Mouse (Mus musculus): ENCODE measurements at regions not wholly inside any gene's neighbourhood (a gene's known extent, or its start where the extent isn't known, plus 50 kb on each side); places are given as distances from the start of the nearest gene placed in this dataset.
A peak's percentile ranks its signal among the peaks of the same experiment; 100 is the strongest.

DNA sequence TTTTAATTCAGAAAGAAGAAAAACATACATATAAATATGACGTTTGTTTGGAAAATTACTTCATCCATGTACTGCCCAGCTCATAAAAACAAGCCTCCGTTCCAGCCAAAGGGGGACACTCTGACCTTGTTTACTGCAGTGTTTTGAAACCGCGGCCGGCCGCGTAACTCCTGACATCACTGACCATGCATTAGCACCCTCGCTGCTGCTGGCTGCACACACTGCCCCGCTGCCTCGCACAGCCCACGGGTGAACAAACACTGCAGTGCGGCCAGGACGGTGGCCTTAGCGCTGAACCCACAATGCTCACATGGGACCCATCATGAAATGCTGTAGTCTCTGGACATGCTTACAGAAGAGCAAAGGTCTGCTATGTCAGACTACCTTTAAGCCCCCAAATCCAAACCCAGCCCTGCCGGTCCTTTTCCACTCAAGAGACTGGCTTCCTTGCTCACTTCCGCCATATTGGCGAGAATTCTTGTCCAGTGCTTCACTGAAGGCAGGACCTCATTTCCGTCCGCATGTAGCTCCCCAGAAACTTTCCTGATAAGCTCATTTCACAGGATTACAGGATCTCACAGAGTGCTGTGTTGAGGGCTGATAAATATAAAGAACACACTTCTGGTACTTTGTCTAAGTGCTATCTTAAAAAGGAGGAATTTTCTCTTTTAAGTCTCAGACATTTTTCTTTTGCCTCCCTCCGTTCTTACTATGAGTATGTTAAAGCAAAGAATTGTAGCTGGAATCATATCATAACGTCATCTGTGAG, 154.9 kb upstream of the Klf14 start:
- H3K36me3 ChIP-seq: no peaks in the 10 kb centered on the region
- no peak overlapping the region for H3K27ac ChIP-seq
- peaks cover 7% of the 10 kb centered on the region for H3K9me3 ChIP-seq
- no peak overlapping the region for H3K4me3 ChIP-seq
- peaks cover 21% of the 10 kb centered on the region for H3K4me1 ChIP-seq
- H3K9ac ChIP-seq: no peak overlapping the region
- WGBS: 91% methylated on average over 21 of the region's 21 CpGs
- no peak overlapping the region for H3K4me2 ChIP-seq
- no peak for ATAC-seq (ENCODE audit: insufficient number of reproducible peaks, insufficient read depth, low FRiP score, low TSS enrichment, low read depth)
- H3K27me3 ChIP-seq: no peaks in the 10 kb centered on the region

- Histone ChIP-seq H3K27me3 (no peaks in the 10 kb centered on the region), H3K36me3 (no peaks in the 10 kb centered on the region), H3K4me3 (no peak overlapping the region), H3K9ac (no peak overlapping the region), H3K27ac (no peak overlapping the region), H3K9me3 (no peaks in the 10 kb centered on the region), H3K4me1 (peaks cover 21% of the 10 kb centered on the region), H3K4me2 (no peak overlapping the region)
- ATAC-seq (ENCODE audit: insufficient number of reproducible peaks, insufficient read depth, low FRiP score, low TSS enrichment, low read depth): no peak
- WGBS: 64% methylated on average over 19 of the region's 19 CpGs
Measured at GRCm38 (mm10) chr6:31114336-31115335, 155.8 kb upstream of the Klf14 start.

DNA sequence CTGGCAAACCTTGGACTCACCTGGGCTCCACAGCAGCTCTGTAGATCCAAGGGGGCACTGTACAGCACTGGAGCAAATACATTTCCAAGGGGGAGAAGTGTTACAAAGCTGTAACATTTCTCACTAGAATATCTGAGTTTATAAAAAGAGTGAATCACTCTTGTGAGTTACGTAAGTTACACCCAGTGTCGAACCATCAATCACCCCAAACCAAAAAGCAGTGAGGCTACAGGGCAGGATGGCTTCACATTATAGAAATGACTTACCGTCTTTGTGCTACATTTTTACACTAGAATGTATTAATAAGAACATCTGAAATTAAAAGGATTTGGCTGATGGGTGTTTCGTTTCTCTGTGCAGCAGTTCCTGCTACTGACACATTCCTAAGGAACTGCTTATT, 156.7 kb upstream of the Klf14 start:
- Histone ChIP-seq H3K36me3 (no peaks in the 10 kb centered on the region), H3K4me3 (no peak overlapping the region), H3K4me1 (peaks cover 21% of the 10 kb centered on the region), H3K27me3 (no peaks in the 10 kb centered on the region), H3K4me2 (no peak overlapping the region), H3K9ac (no peak overlapping the region), H3K27ac (no peak overlapping the region), H3K9me3 (no peaks in the 10 kb centered on the region)
- ATAC-seq (ENCODE audit: insufficient number of reproducible peaks, insufficient read depth, low FRiP score, low TSS enrichment, low read depth): no peak
- WGBS: 74% methylated on average over 4 of the region's 4 CpGs

DNA sequence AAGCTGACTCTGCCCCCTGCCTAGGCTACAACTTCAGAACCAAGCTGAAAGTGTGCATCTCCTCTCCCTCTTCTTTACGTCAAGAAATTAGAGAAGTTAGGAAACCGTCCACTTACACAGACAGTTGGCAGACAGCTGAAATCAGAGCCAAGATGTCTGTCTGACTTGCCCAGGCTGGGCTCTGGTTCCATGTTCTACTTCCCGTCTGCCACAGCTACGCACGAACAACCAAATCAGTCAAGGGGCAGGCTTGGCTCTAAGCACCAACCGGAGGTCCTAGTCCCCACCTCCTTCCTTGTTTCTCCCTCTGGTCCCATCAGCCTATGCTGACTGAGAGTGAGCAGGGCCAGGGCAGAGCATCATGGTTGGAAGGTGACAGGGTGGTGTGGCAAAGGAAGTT, 157.5 kb upstream of the Klf14 start:
- no peaks in the 10 kb centered on the region for H3K9me3 ChIP-seq
- no peaks in the 10 kb centered on the region for H3K27me3 ChIP-seq
- H3K4me3 ChIP-seq: no peak overlapping the region
- WGBS: 46% methylated on average over 6 of the region's 6 CpGs
- H3K27ac ChIP-seq: no peak overlapping the region
- H3K9ac ChIP-seq: no peak overlapping the region
- no peaks in the 10 kb centered on the region for H3K36me3 ChIP-seq
- ATAC-seq (ENCODE audit: insufficient number of reproducible peaks, insufficient read depth, low FRiP score, low TSS enrichment, low read depth): no peak
- no peak overlapping the region for H3K4me2 ChIP-seq
- peaks cover 26% of the 10 kb centered on the region for H3K4me1 ChIP-seq

- WGBS: 92% methylated on average over 12 of the region's 12 CpGs
- Histone ChIP-seq H3K27ac (no peak overlapping the region), H3K4me3 (no peak overlapping the region), H3K4me2 (no peak overlapping the region), H3K9me3 (no peaks in the 10 kb centered on the region), H3K27me3 (no peaks in the 10 kb centered on the region), H3K36me3 (no peaks in the 10 kb centered on the region), H3K9ac (no peak overlapping the region), H3K4me1 (peaks cover 26% of the 10 kb centered on the region)
- ATAC-seq (ENCODE audit: insufficient number of reproducible peaks, insufficient read depth, low FRiP score, low TSS enrichment, low read depth): no peak
Measured at GRCm38 (mm10) chr6:31117666-31118065, 158.8 kb upstream of the Klf14 start.

GRCm38 (mm10) chr6:31121008-31121407, 162.1 kb upstream of the Klf14 start:
- H3K4me3 ChIP-seq: no peak overlapping the region
- H3K36me3 ChIP-seq: no peaks in the 10 kb centered on the region
- no peak overlapping the region for H3K4me2 ChIP-seq
- H3K27me3 ChIP-seq: no peaks in the 10 kb centered on the region
- WGBS: 53% methylated on average over 8 of the region's 8 CpGs
- ATAC-seq (ENCODE audit: insufficient number of reproducible peaks, insufficient read depth, low FRiP score, low TSS enrichment, low read depth): no peak
- H3K27ac ChIP-seq: no peak overlapping the region; the same call in 1 of the 2 replicates
- H3K9me3 ChIP-seq: no peaks in the 10 kb centered on the region
- H3K4me1 ChIP-seq: peaks cover 19% of the 10 kb centered on the region
- H3K9ac ChIP-seq: no peak overlapping the region

DNA sequence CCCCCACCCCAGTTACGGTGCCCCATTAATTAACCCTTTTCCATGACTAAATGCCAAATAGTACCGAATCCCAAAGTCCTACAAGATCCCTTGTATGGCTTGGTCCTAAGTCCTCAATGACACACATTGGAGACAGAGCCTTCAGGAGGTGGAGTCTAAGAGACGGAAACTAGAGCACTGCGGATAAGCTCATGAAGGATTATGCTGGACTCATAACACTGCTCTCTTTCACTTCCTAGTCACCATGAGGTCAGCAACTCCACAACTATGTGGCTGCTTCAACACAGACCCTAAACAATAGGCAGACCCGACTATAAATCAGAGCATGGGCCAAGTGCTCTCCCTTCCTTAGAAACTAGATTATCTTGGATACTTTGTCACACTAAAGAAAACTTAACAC, 164.0 kb upstream of the Klf14 start:
- H3K27ac ChIP-seq: no peak overlapping the region
- no peaks in the 10 kb centered on the region for H3K36me3 ChIP-seq
- 85% methylated on average over 5 of the region's 5 CpGs for WGBS
- no peak for ATAC-seq (ENCODE audit: insufficient number of reproducible peaks, insufficient read depth, low FRiP score, low TSS enrichment, low read depth)
- H3K4me1 ChIP-seq: peaks cover 20% of the 10 kb centered on the region
- H3K4me3 ChIP-seq: no peak overlapping the region
- no peak overlapping the region for H3K4me2 ChIP-seq
- no peaks in the 10 kb centered on the region for H3K9me3 ChIP-seq
- H3K27me3 ChIP-seq: no peaks in the 10 kb centered on the region
- H3K9ac ChIP-seq: no peak overlapping the region

GRCm38 (mm10) chr6:31123342-31123990, 164.6 kb upstream of the Klf14 start:
- ATAC-seq (ENCODE audit: insufficient number of reproducible peaks, insufficient read depth, low FRiP score, low TSS enrichment, low read depth): no peak
- no peaks in the 10 kb centered on the region for H3K27me3 ChIP-seq
- H3K9me3 ChIP-seq: no peaks in the 10 kb centered on the region
- H3K27ac ChIP-seq: no peak overlapping the region
- peaks cover 20% of the 10 kb centered on the region for H3K4me1 ChIP-seq
- H3K36me3 ChIP-seq: no peaks in the 10 kb centered on the region
- H3K9ac ChIP-seq: no peak overlapping the region; the same call in 1 of the 2 replicates
- H3K4me3 ChIP-seq: no peak overlapping the region
- WGBS: 69% methylated on average over 4 of the region's 4 CpGs
- H3K4me2 ChIP-seq: no peak overlapping the region

DNA sequence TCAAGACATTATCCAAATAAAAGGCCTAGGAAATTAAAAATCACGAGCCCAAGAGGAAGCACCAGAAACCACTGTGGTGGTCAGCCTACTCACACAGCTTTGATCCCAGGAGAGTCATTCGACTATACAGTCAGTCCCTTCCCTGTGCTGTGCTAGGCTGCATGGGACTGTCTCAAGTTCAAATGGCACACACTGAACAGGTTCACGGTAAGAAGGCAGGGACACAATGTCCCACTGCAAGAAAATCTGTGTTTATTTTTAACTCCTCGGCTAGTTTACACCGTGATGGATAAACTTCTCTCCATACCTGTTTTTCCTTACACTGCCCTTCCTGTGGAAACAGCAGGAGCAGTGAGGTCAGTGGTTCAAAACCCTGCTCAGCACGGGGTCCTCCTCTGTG, 165.2 kb upstream of the Klf14 start:
- no peak overlapping the region for H3K9ac ChIP-seq
- peaks cover 20% of the 10 kb centered on the region for H3K4me1 ChIP-seq
- H3K9me3 ChIP-seq: no peaks in the 10 kb centered on the region
- no peak overlapping the region for H3K4me3 ChIP-seq
- 73% methylated on average over 6 of the region's 6 CpGs for WGBS
- H3K4me2 ChIP-seq: no peak overlapping the region
- no peaks in the 10 kb centered on the region for H3K36me3 ChIP-seq
- no peak overlapping the region for H3K27ac ChIP-seq
- no peaks in the 10 kb centered on the region for H3K27me3 ChIP-seq
- no peak for ATAC-seq (ENCODE audit: insufficient number of reproducible peaks, insufficient read depth, low FRiP score, low TSS enrichment, low read depth)

GRCm38 (mm10) chr6:31124872-31125271, 166.0 kb upstream of the Klf14 start:
- no peaks in the 10 kb centered on the region for H3K27me3 ChIP-seq
- no peaks in the 10 kb centered on the region for H3K36me3 ChIP-seq
- no peak overlapping the region for H3K4me2 ChIP-seq
- no peak for ATAC-seq (ENCODE audit: insufficient number of reproducible peaks, insufficient read depth, low FRiP score, low TSS enrichment, low read depth)
- no peak overlapping the region for H3K27ac ChIP-seq
- no peak overlapping the region for H3K4me3 ChIP-seq
- peaks cover 20% of the 10 kb centered on the region for H3K4me1 ChIP-seq
- no peak overlapping the region for H3K9ac ChIP-seq
- 89% methylated on average over 4 of the region's 4 CpGs for WGBS
- no peaks in the 10 kb centered on the region for H3K9me3 ChIP-seq

DNA sequence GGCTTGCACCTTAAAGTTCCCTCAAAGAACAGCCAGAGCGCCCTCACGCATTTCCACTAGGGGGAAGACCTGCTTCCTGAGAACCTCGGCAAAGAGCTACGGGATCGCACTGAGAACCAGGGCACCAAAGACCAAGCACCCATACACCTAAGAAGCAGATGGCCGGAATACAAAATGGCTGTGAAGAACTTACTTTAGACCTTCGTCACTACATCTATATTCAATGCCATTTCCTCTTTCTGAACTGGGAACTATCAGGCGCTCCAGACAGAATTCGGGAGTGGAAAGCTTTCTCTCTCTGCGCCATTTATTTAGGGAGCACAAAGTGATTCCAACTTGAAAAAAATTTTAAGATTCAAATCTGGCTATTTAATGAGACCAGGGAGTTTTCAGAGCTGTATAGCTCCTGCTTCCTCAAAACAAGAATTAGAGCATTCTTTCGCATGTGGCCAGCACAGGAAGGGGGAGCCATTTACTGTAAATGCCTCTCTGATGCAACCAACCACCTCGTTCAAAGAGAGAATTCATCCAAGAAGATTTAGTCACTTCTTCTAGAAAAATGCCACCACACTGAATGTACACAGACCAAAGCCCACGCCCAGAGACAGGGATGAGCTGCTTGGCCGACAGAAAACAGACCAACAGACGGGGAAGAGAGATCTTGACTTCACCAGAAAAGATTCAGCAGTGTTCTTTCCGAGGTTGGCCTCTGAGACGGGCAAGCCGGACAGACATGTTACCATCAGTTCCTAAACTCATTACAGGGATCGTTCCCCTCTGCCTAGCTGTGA, 166.6 kb upstream of the Klf14 start:
- Histone ChIP-seq H3K4me2 (peak overlapping the region; percentile 34), H3K27me3 (no peaks in the 10 kb centered on the region)
- no peak for ATAC-seq (ENCODE audit: insufficient number of reproducible peaks, insufficient read depth, low FRiP score, low TSS enrichment, low read depth)

More for the DNA sequence above, 166.6 kb upstream of the Klf14 start:
- Histone ChIP-seq H3K9ac (no peak overlapping the region), H3K4me1 (peaks cover 20% of the 10 kb centered on the region), H3K36me3 (no peaks in the 10 kb centered on the region), H3K9me3 (no peaks in the 10 kb centered on the region), H3K4me3 (peak overlapping the region; percentile 7; the same call in 1 of the 2 replicates), H3K27ac (peak overlapping the region; percentile 68; the same call in 1 of the 2 replicates)
- 68% methylated on average over 19 of the region's 19 CpGs for WGBS
